Mouse (Mus musculus) midbrain, embryonic 12.5 days (tissue): ENCODE measurements around the gene 4932411N23Rik. TPM values are rescaled to one million over a fixed set of nuclear protein-coding genes. Genes with fewer than 3 reads are reported as not detected.
"Not testable (repeated sequence)": the region's sequence is repeated elsewhere in the genome, so short reads cannot be mapped to it uniquely, and the experiment has no call there.

Experiments
- ATAC-seq: fragments of 200-750 bp; cut with Nextera tagmentation; 2 replicates; pipeline ENCODE4 v1.8.0; 2017; ENCODE audit warnings: low read depth, moderate TSS enrichment, moderate library complexity; ENCODE audit not compliant: low FRiP score
- H3K27ac ChIP-seq: fragments of 300-500 bp; sonication (generic); replicated peaks from 2 replicates; pipeline ENCODE4 v1.5.1; 2016; ENCODE audit warnings: mild to moderate bottlenecking
- H3K27me3 ChIP-seq: fragments of 300-500 bp; sonication (generic); 2 replicates; pipeline ENCODE4 v1.6.1; 2016; ENCODE audit warnings: mild to moderate bottlenecking
- H3K36me3 ChIP-seq: fragments of 300-500 bp; sonication (generic); 2 replicates; pipeline ENCODE4 v1.6.1; 2016
- H3K4me1 ChIP-seq: fragments of 300-500 bp; sonication (generic); 2 replicates; pipeline ENCODE4 v1.6.1; 2016
- H3K4me2 ChIP-seq: fragments of 300-500 bp; sonication (generic); replicated peaks from 2 replicates; pipeline ENCODE4 v1.6.1; 2016; ENCODE audit warnings: mild to moderate bottlenecking, moderate library complexity
- H3K4me3 ChIP-seq: fragments of 300-500 bp; sonication (generic); 2 replicates; pipeline ENCODE4 v1.5.1; 2016; ENCODE audit warnings: mild to moderate bottlenecking
- H3K9ac ChIP-seq: fragments of 300-500 bp; sonication (generic); replicated peaks from 2 replicates; pipeline ENCODE4 v1.6.1; 2016; ENCODE audit warnings: mild to moderate bottlenecking, moderate library complexity
- H3K9me3 ChIP-seq: fragments of 300-500 bp; sonication (generic); 2 replicates; pipeline ENCODE4 v1.6.1; 2016; ENCODE audit warnings: mild to moderate bottlenecking
- WGBS: fragments of 180-500 bp; shearing (Covaris S2); methylation state at CpG from one replicate; pipeline ENCODE4 v1.1.7; 2016; 5-methylcytosine and 5-hydroxymethylcytosine counted together
- polyA plus RNA-seq: library from polyadenylated mRNA; unstranded; fragments of >200 nt; fragmentation: Nextera tagmentation; extraction: Ambion mirVana; gene quantifications from 2 replicates; pipeline ENCODE4 v1.2.1, GENCODE M21; 2016

The 4932411N23Rik gene
- polyA plus RNA-seq = not detected in 2 replicates

- no peak within 1 kb of the TSS for H3K4me2 ChIP-seq
- H3K27me3 ChIP-seq = no peaks in the 10 kb centered on the region
- no peak for ATAC-seq
- H3K36me3 ChIP-seq = no peaks in the 10 kb centered on the region
- no peaks in the 10 kb centered on the region for H3K4me1 ChIP-seq
- H3K4me3 ChIP-seq = no peak within 1 kb of the TSS
- H3K9ac ChIP-seq = no peak within 1 kb of the TSS
- H3K27ac ChIP-seq = no peak within 1 kb of the TSS
- no peaks in the 10 kb centered on the region for H3K9me3 ChIP-seq
These were observed at the start of gene 4932411N23Rik for GRCm38 (mm10) chrX:126815768-126816167. 4932411N23Rik (minus strand) TSS chrX:126815868.

- Histone ChIP-seq H3K9me3 (no peaks in the 10 kb centered on the region), H3K4me3 (no peak overlapping the region), H3K4me1 (no peaks in the 10 kb centered on the region), H3K4me2 (no peak overlapping the region), H3K27me3 (no peaks in the 10 kb centered on the region), H3K36me3 (no peaks in the 10 kb centered on the region), H3K27ac (no peak overlapping the region), H3K9ac (no peak overlapping the region)
- WGBS = 82% methylated on average over 5 of the region's 5 CpGs
- no peak for ATAC-seq
These were observed 35.8 kb downstream of the 4932411N23Rik start for GRCm38 (mm10) chrX:126779895-126780294.

- H3K9me3 ChIP-seq, H3K27ac ChIP-seq, H3K4me3 ChIP-seq, H3K4me1 ChIP-seq, H3K4me2 ChIP-seq, H3K36me3 ChIP-seq, H3K27me3 ChIP-seq, ATAC-seq, H3K9ac ChIP-seq: not testable (repeated sequence)
- WGBS = 83% methylated on average over 5 of the region's 6 CpGs
These were observed 38.0 kb downstream of the 4932411N23Rik start for GRCm38 (mm10) chrX:126777643-126778042.

GRCm38 (mm10) chrX:126774846-126775245 is 40.8 kb downstream of the 4932411N23Rik start:
- WGBS = 82% methylated on average over 5 of the region's 5 CpGs
- not testable (repeated sequence) for H3K27ac ChIP-seq, H3K9ac ChIP-seq, H3K9me3 ChIP-seq, H3K27me3 ChIP-seq, H3K4me3 ChIP-seq, H3K4me2 ChIP-seq, H3K4me1 ChIP-seq, ATAC-seq, H3K36me3 ChIP-seq

- H3K9me3 ChIP-seq, H3K4me1 ChIP-seq, H3K36me3 ChIP-seq, H3K27ac ChIP-seq, H3K4me2 ChIP-seq, H3K4me3 ChIP-seq, ATAC-seq, H3K27me3 ChIP-seq, H3K9ac ChIP-seq: not testable (repeated sequence)
- WGBS = 71% methylated on average over 5 of the region's 6 CpGs
These were observed 42.2 kb downstream of the 4932411N23Rik start for GRCm38 (mm10) chrX:126773511-126773910.

Other genes starting within 250 kb of the 4932411N23Rik start
- gene Gm382, start 224.1 kb upstream of the 4932411N23Rik start, polyA plus RNA-seq = not detected in 2 replicates